In the genomic region with DNA sequence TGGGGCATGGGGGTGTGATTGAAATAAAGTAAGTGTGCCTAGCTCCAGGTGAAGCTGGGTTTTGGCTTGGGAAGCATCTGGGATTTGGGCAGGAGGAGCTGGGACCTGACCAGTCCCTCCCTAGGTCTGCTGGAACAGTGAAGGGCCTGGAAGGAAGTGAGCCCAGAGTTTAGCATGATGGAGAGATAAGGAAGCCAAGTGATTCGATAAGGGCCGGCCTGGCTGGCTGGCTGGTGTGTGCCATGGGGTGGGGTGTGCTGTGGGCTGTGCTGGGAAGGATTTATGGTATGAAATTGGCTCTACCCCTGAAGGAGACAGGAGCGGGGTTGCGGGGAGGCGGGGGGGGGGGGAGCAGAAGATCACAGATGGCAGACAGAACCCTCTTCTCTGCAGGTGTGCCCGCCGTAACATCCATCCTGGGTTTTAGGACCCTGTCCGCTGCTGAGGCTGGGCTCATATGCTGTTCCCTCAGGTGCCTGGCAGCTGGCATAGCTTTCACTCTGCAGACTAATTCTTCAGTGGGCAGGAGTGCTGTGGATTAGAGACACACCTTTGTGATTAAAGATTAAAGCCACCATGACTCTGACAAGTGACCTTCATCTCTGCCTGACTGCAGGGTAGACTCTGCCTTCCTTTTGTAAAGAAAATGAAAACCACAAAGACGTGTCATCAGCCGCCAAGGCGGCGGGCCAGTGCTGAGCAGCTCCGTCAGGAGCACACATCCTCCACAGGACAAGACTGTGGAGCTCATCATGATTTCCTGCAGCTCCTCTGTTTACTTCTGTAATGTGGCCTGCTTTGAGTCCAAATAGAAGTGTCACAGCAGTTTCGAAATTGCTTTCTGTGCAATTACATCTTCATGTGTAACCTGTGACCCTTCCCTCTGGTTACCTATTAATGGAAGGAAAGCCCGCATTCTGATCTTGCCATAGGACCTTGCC, we compare ENCODE assay signal across 9 mouse cellular contexts.
DNase-seq lines count a peak whose midpoint lies in the region; ATAC-seq and TF ChIP-seq lines count a peak whose summit lies in the region.
"Had no signal": no experiment of that assay in that cellular context is flagged by ENCODE, and none has a peak within 500 bp of the region (broad histone marks: within the 10 kb centered on the region; RNA-seq: fewer than 3 reads in every experiment).

No protein-coding gene starts in this region.

- H3K4me3 ChIP-seq in gastrocnemius, adult 2 months, result no peak overlapping the region
- peak overlapping the region; percentile 85 for H3K4me3 ChIP-seq in megakaryocyte, embryonic 14.5 days (replicated peaks)
- H3K4me3 ChIP-seq in forebrain, embryonic 16.5 days (replicated peaks; ENCODE audit: low read length), result no peak overlapping the region
- H3K4me3 ChIP-seq in heart, embryonic 11.5 days (ENCODE audit: low read depth, low read length), result no peak overlapping the region
- H3K4me3 ChIP-seq: heart, embryonic 15.5 days had no signal

- H3K4me1 ChIP-seq in megakaryocyte, embryonic 14.5 days, result peaks cover 98% of the 10 kb centered on the region
- peaks cover 2% of the 10 kb centered on the region; the same call in 1 of the 2 replicates for H3K4me1 ChIP-seq in forebrain, embryonic 16.5 days (replicated peaks; ENCODE audit: control insufficient read depth, insufficient read depth, low read length)
- H3K4me1 ChIP-seq in heart, embryonic 11.5 days (ENCODE audit: control insufficient read depth, insufficient read depth, low read length), result peaks cover 37% of the 10 kb centered on the region

- H3K36me3 ChIP-seq in megakaryocyte, embryonic 14.5 days (replicated peaks; ENCODE audit: low read length), result peaks cover 44% of the 10 kb centered on the region
- H3K36me3 ChIP-seq in forebrain, embryonic 16.5 days (ENCODE audit: control insufficient read depth, insufficient read depth), result no peaks in the 10 kb centered on the region
- H3K36me3 ChIP-seq in heart, embryonic 11.5 days (ENCODE audit: control insufficient read depth, insufficient read depth, low read length), result no peaks in the 10 kb centered on the region
- H3K36me3 ChIP-seq: heart, embryonic 15.5 days had no signal

- no peak for DNase-seq in gastrocnemius, adult 2 months
- DNase-seq in gastrocnemius, adult 18-20 months (ENCODE audit: low spot score), result no peak
- peak; percentile 70 for DNase-seq in CD4-positive, CD25-positive, alpha-beta regulatory T cell, adult 2 months (ENCODE audit: low read depth, low spot score)
- no peak for DNase-seq in heart, adult 11 months

- peak; percentile 71 for ATAC-seq in granulocyte monocyte progenitor cell, adult 5-6 weeks (replicated peaks; ENCODE audit: poor library complexity, severe bottlenecking)
- ATAC-seq in forebrain, embryonic 16.5 days, result no peak
- ATAC-seq in heart, embryonic 11.5 days (replicated peaks; ENCODE audit: insufficient number of reproducible peaks, low FRiP score, low TSS enrichment), result no peak

- no peak overlapping the region for H3K9ac ChIP-seq in forebrain, embryonic 16.5 days (replicated peaks; ENCODE audit: low read depth, low read length)
- no peak overlapping the region for H3K9ac ChIP-seq in heart, embryonic 11.5 days (ENCODE audit: low read depth, low read length)
- H3K9ac ChIP-seq: heart, embryonic 15.5 days had no signal

- no peaks in the 10 kb centered on the region for H3K9me3 ChIP-seq in megakaryocyte, embryonic 14.5 days
- no peaks in the 10 kb centered on the region for H3K9me3 ChIP-seq in forebrain, embryonic 16.5 days (ENCODE audit: control insufficient read depth, low read length)
- no peaks in the 10 kb centered on the region for H3K9me3 ChIP-seq in heart, embryonic 11.5 days (replicated peaks; ENCODE audit: control insufficient read depth, low read length)
- H3K9me3 ChIP-seq: heart, embryonic 15.5 days had no signal

- no peak overlapping the region for H3K4me2 ChIP-seq in forebrain, embryonic 16.5 days (ENCODE audit: low read length)
- no peak overlapping the region for H3K4me2 ChIP-seq in heart, embryonic 11.5 days
- H3K4me2 ChIP-seq: heart, embryonic 15.5 days had no signal

- intact Hi-C loops in gastrocnemius, adult 2 months (cut with DNase I), result no loop called here

- peak overlapping the region; percentile 28 for H3K27ac ChIP-seq in gastrocnemius, adult 2 months
- no peak overlapping the region for H3K27ac ChIP-seq in forebrain, embryonic 16.5 days (ENCODE audit: low read length)
- H3K27ac ChIP-seq in heart, embryonic 11.5 days (ENCODE audit: low read depth, low read length), result no peak overlapping the region
- H3K27ac ChIP-seq: heart, embryonic 15.5 days had no signal

- H3K27me3 ChIP-seq in megakaryocyte, embryonic 14.5 days (replicated peaks), result no peaks in the 10 kb centered on the region
- no peaks in the 10 kb centered on the region for H3K27me3 ChIP-seq in forebrain, embryonic 16.5 days (replicated peaks; ENCODE audit: control insufficient read depth, insufficient read depth, low read length)
- no peaks in the 10 kb centered on the region for H3K27me3 ChIP-seq in heart, embryonic 11.5 days (ENCODE audit: control insufficient read depth, insufficient read depth, low read length)
- H3K27me3 ChIP-seq: heart, embryonic 15.5 days had no signal

- TF ChIP-seq CTCF in gastrocnemius, adult 2 months (IDR thresholded peaks at IDR 0.05), result no peak

- 86% methylated on average over 14 of the region's 15 CpGs for WGBS in forebrain, embryonic 16.5 days
- 64% methylated on average over 15 of the region's 15 CpGs for WGBS in heart, embryonic 11.5 days (ENCODE audit: insufficient replicate concordance)
